Comparison of ENCODE assay signal across 11 mouse cellular contexts in the genomic region with DNA sequence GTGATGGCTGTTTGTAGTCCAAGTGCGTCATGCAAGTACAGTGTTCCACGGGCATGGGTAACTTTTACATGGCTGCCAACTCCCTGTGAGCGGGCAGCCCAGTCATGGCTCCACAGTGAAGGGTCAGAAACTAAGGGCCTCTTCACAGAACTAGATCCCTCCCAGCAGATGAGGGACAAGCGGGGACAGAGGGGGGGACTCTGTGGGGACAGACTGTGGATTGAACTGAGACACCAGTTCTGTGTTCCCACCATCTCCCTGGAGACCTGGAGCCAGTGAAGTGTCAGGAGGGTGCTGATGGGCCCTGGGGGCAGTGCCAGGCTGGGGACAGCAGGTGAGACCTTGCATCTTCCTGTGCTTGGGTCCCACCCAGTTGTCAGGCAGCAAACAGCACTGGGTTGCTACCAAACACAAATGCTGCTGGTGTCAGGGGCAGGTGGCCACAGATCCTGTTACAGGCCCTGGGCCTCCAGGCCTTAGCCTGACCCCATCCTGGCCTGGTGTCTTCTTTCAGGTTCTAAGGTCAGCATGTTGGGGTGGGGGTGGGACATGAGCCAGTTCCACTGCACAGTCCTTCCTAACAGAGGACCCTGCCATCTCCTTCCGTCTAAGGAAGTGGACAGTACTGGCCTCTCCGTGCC. TPM values are rescaled to one million over a fixed set of nuclear protein-coding genes. Genes with fewer than 3 reads are reported as not detected.
DNase-seq lines count a peak whose midpoint lies in the region; ATAC-seq lines count a peak whose summit lies in the region.
"Had no signal": no experiment of that assay in that cellular context is flagged by ENCODE, and none has a peak within 500 bp of the region (broad histone marks: within the 10 kb centered on the region; RNA-seq: fewer than 3 reads in every experiment).

No protein-coding gene starts in this region.

- H3K27me3 ChIP-seq in forebrain, embryonic 12.5 days: no peaks in the 10 kb centered on the region
- no peaks in the 10 kb centered on the region for H3K27me3 ChIP-seq in forebrain, embryonic 11.5 days (ENCODE audit: control insufficient read depth, insufficient read depth, low read length)
- H3K27me3 ChIP-seq in lung, embryonic 16.5 days (ENCODE audit: control insufficient read depth, insufficient read depth, low read depth, low read length): no peaks in the 10 kb centered on the region
- no peaks in the 10 kb centered on the region for H3K27me3 ChIP-seq in limb, embryonic 10.5 days (ENCODE audit: low read depth, poor library complexity, severe bottlenecking)
- H3K27me3 ChIP-seq in stomach, embryonic 14.5 days (ENCODE audit: control insufficient read depth, insufficient read depth, low read length): no peaks in the 10 kb centered on the region
- H3K27me3 ChIP-seq: neural tube, embryonic 12.5 days had no signal

- 93% methylated on average over 6 of the region's 6 CpGs for WGBS in forebrain, embryonic 12.5 days
- 84% methylated on average over 6 of the region's 6 CpGs for WGBS in forebrain, embryonic 11.5 days
- 83% methylated on average over 6 of the region's 6 CpGs for WGBS in lung, embryonic 16.5 days
- WGBS in limb, embryonic 10.5 days: 62% methylated on average over 6 of the region's 6 CpGs
- 83% methylated on average over 6 of the region's 6 CpGs for WGBS in stomach, embryonic 14.5 days

- peaks cover 44% of the 10 kb centered on the region for H3K4me1 ChIP-seq in forebrain, embryonic 12.5 days
- H3K4me1 ChIP-seq in forebrain, embryonic 11.5 days (replicated peaks; ENCODE audit: control insufficient read depth, insufficient read depth, low read length): peaks cover 17% of the 10 kb centered on the region
- peaks cover 40% of the 10 kb centered on the region for H3K4me1 ChIP-seq in lung, embryonic 16.5 days (replicated peaks; ENCODE audit: control insufficient read depth, insufficient read depth, low read length)
- peaks cover 65% of the 10 kb centered on the region for H3K4me1 ChIP-seq in limb, embryonic 10.5 days
- H3K4me1 ChIP-seq in stomach, embryonic 14.5 days (ENCODE audit: control insufficient read depth, insufficient read depth, low read length): peaks cover 42% of the 10 kb centered on the region

- no peak overlapping the region for H3K9ac ChIP-seq in forebrain, embryonic 12.5 days
- H3K9ac ChIP-seq in forebrain, embryonic 11.5 days (ENCODE audit: low read length): no peak overlapping the region
- 0 out of 2 replicates have a peak overlapping the region, but pooled peaks have one; percentile 4 for H3K9ac ChIP-seq in lung, embryonic 16.5 days (ENCODE audit: low read length)
- H3K9ac ChIP-seq in stomach, embryonic 14.5 days (replicated peaks; ENCODE audit: low read depth, low read length): no peak overlapping the region
- H3K9ac ChIP-seq: neural tube, embryonic 12.5 days had no signal

- H3K4me3 ChIP-seq in forebrain, embryonic 12.5 days (replicated peaks): no peak overlapping the region
- H3K4me3 ChIP-seq in forebrain, embryonic 11.5 days (ENCODE audit: low read depth, low read length): no peak overlapping the region
- H3K4me3 ChIP-seq in lung, embryonic 16.5 days (ENCODE audit: low read length): no peak overlapping the region
- no peak overlapping the region for H3K4me3 ChIP-seq in limb, embryonic 10.5 days
- no peak overlapping the region for H3K4me3 ChIP-seq in stomach, embryonic 14.5 days (ENCODE audit: low read depth, low read length)
- H3K4me3 ChIP-seq: neural tube, embryonic 12.5 days had no signal

- no peaks in the 10 kb centered on the region for H3K9me3 ChIP-seq in forebrain, embryonic 12.5 days
- H3K9me3 ChIP-seq in forebrain, embryonic 11.5 days (ENCODE audit: control insufficient read depth, low read length): no peaks in the 10 kb centered on the region
- H3K9me3 ChIP-seq in lung, embryonic 16.5 days (ENCODE audit: control insufficient read depth, low read length): no peaks in the 10 kb centered on the region
- no peaks in the 10 kb centered on the region for H3K9me3 ChIP-seq in limb, embryonic 10.5 days (replicated peaks)
- H3K9me3 ChIP-seq in stomach, embryonic 14.5 days (ENCODE audit: control insufficient read depth, low read depth, low read length): no peaks in the 10 kb centered on the region
- H3K9me3 ChIP-seq: neural tube, embryonic 12.5 days had no signal

- intact Hi-C loops in left cerebral cortex, postnatal 14 days (cut with DNase I): no loop called here

- DNase-seq in forebrain, embryonic 11.5 days (ENCODE audit: low spot score): no peak
- no peak for DNase-seq in lung, postnatal 10 days
- peak; percentile 62 for DNase-seq in limb, embryonic 10.5 days (ENCODE audit: low spot score)
- DNase-seq in left cerebral cortex, postnatal 14 days (ENCODE audit: low spot score in 2 of 2): no peak
- DNase-seq in testis, postnatal 14 days (ENCODE audit: low spot score): no peak
- DNase-seq: cerebellum, adult 9-11 months; thymus, postnatal 25 days had no signal

- no peak overlapping the region for H3K4me2 ChIP-seq in forebrain, embryonic 12.5 days
- no peak overlapping the region for H3K4me2 ChIP-seq in forebrain, embryonic 11.5 days (ENCODE audit: low read depth, low read length, severe bottlenecking)
- no peak overlapping the region for H3K4me2 ChIP-seq in lung, embryonic 16.5 days (ENCODE audit: low read depth, low read length)
- H3K4me2 ChIP-seq in stomach, embryonic 14.5 days (replicated peaks; ENCODE audit: low read depth, low read length): no peak overlapping the region

- ATAC-seq in forebrain, embryonic 12.5 days (ENCODE audit: low FRiP score): no peak
- ATAC-seq in forebrain, embryonic 11.5 days (replicated peaks; ENCODE audit: low FRiP score): no peak
- ATAC-seq in lung, embryonic 16.5 days (ENCODE audit: low read depth): no peak
- ATAC-seq in stomach, embryonic 14.5 days (ENCODE audit: insufficient number of reproducible peaks, insufficient read depth, low FRiP score, low read depth): no peak

- 0 out of 2 replicates have a peak overlapping the region, but pooled peaks have one; percentile 4 for H3K27ac ChIP-seq in forebrain, embryonic 12.5 days
- H3K27ac ChIP-seq in forebrain, embryonic 11.5 days (ENCODE audit: low read depth, low read length): no peak overlapping the region
- H3K27ac ChIP-seq in lung, embryonic 16.5 days (ENCODE audit: low read length): peak overlapping the region; percentile 81
- peak overlapping the region; percentile 87 for H3K27ac ChIP-seq in limb, embryonic 10.5 days
- peak overlapping the region; percentile 27; the same call in 1 of the 2 replicates for H3K27ac ChIP-seq in stomach, embryonic 14.5 days (ENCODE audit: low read length)
- H3K27ac ChIP-seq: neural tube, embryonic 12.5 days had no signal

- H3K36me3 ChIP-seq in forebrain, embryonic 12.5 days (replicated peaks): no peaks in the 10 kb centered on the region
- no peaks in the 10 kb centered on the region for H3K36me3 ChIP-seq in forebrain, embryonic 11.5 days (ENCODE audit: control insufficient read depth, insufficient read depth, low read length)
- no peaks in the 10 kb centered on the region for H3K36me3 ChIP-seq in lung, embryonic 16.5 days (ENCODE audit: control insufficient read depth, insufficient read depth, low read length)
- H3K36me3 ChIP-seq in limb, embryonic 10.5 days: no peaks in the 10 kb centered on the region
- no peaks in the 10 kb centered on the region for H3K36me3 ChIP-seq in stomach, embryonic 14.5 days (ENCODE audit: control insufficient read depth, insufficient read depth, low read length)
- H3K36me3 ChIP-seq: neural tube, embryonic 12.5 days had no signal

RNA-seq across cellular contexts. Expression of a gene that starts 50.6 kb away (rescaled TPM):
- not detected in 2 replicates for polyA plus RNA-seq in forebrain, embryonic 12.5 days (2016; fragmentation: Nextera tagmentation; extraction: Ambion mirVana)
- polyA plus RNA-seq in forebrain, embryonic 11.5 days (2014; fragmentation: Nextera tagmentation; extraction: Ambion mirVana): not detected in 2 replicates
- polyA plus RNA-seq in lung, embryonic 16.5 days (2015; fragmentation: Nextera tagmentation; extraction: Ambion mirVana): not detected in 2 replicates
- not detected in 2 replicates for polyA plus RNA-seq in limb, embryonic 10.5 days (2016; fragmentation: Nextera tagmentation; extraction: Ambion mirVana)
- not detected in 2 replicates for polyA plus RNA-seq in stomach, embryonic 14.5 days (2014; fragmentation: Nextera tagmentation; extraction: Ambion mirVana)
- not detected for total RNA-seq in left cerebral cortex, postnatal 14 days (2021)
- polyA plus RNA-seq: neural tube, embryonic 12.5 days had no signal
